Mouse (Mus musculus) cerebral cortex, adult 2 months (tissue): ENCODE data around the gene Bpifb9b.

Experiments
- WGBS: fragments of 180-500 bp; shearing (Covaris S2); methylation state at CpG from one replicate; pipeline ENCODE4 v1.1.7; 2018; 5-methylcytosine and 5-hydroxymethylcytosine counted together

Gene Bpifb9b

DNA sequence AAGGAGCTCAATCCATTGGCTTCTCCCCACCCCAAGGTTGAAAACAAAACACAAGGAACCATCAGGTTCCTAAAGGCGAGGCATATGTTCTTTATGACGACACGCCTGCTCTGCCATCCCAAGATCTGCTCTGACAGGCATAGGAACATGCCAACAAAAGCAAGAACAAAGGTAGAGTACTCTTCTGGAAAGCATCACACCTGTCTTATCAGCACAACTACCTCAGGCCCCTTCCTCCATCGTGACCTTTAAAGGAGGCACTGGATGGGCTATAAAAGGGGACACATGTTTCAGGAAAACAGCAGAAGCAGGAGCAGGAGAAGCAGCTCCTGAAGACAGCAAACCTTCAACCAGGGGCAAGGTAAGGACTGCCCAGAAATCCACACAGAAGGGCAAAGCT, at the start of gene Bpifb9b:
TSS of gene Bpifb9b (plus strand) at position 301 of the 400 bp plus-strand sequence.
- WGBS = 92% methylated on average over 4 of the region's 4 CpGs

GRCm38 (mm10) chr2:154257554-154257953, 49.5 kb upstream of the Bpifb9b start, which contains the start of gene Bpifb9a:
Bpifb9a (plus strand) TSS chr2:154257854.
- 86% methylated on average over 5 of the region's 5 CpGs for WGBS

GRCm38 (mm10) chr2:154264397-154264796, 42.6 kb upstream of the Bpifb9b start:
- WGBS = 86% methylated on average over 3 of the region's 3 CpGs

GRCm38 (mm10) chr2:154291866-154292265, 15.2 kb upstream of the Bpifb9b start:
- WGBS = 86% methylated on average over 3 of the region's 3 CpGs

GRCm38 (mm10) chr2:154292833-154293232, 14.2 kb upstream of the Bpifb9b start:
- WGBS = 85% methylated on average over 1 of the region's 1 CpGs

DNA sequence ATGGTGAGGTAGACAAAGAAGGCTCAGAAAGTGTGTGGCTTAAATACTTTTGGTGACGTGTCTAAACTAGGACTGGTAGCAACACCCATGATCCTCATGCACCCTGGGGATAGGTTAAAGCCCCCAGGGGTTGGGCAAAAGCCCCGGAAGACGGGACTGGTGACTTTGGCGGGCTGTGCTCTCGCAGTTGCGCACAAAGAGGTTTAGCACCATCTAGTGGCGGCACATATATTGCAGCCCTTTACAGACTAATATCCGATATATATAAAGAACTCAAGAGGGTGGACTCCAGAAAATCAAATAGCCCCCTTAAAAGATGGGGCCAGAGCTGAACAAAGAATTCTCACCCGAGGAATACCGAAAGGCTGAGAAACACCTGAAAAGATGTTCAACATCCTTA, 12.3 kb upstream of the Bpifb9b start:
- WGBS = 6% methylated on average over 10 of the region's 10 CpGs

- 42% methylated on average over 1 of the region's 1 CpGs for WGBS
Observed at GRCm38 (mm10) chr2:154300496-154300895, 6.5 kb upstream of the Bpifb9b start.

DNA sequence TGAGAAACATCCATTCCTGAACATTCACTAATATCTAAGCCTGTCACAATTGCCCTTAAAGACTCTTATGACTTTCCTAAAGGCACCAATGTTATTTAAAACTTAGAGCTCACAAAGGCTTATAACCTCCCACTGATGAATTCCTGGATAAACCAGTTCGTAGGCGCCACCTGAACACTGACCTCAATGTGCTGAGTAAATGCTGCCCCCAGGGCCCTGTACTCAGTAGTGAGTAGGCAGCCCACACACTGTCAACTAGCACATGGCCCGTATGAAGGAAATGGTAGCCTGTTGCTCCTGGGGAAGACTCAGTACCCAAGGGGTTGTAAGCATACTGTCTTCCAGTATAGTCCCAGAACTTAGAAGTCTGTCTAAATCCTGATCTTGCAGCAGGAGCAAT, 5.3 kb upstream of the Bpifb9b start:
- WGBS = 93% methylated on average over 3 of the region's 3 CpGs

DNA sequence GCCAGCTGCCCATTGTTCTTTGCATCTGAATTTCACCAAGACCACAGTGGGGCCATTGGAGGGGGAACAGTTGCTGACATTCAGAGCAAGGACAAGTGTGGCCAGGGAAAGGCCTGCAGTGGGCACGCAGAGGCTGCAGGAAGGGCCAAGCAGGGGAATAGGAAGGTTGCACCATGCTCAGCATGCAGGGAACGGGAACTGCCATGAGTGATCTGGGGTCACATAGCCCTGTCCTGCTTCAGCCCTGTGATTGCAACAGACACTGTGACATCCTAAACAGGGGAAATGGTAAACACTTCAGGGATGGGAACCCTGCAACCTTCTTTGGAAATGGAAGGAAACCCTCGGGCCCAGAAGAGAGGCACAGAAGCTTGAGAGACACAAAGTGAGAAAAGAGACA, 2.4 kb upstream of the Bpifb9b start:
- WGBS = 73% methylated on average over 1 of the region's 3 CpGs

DNA sequence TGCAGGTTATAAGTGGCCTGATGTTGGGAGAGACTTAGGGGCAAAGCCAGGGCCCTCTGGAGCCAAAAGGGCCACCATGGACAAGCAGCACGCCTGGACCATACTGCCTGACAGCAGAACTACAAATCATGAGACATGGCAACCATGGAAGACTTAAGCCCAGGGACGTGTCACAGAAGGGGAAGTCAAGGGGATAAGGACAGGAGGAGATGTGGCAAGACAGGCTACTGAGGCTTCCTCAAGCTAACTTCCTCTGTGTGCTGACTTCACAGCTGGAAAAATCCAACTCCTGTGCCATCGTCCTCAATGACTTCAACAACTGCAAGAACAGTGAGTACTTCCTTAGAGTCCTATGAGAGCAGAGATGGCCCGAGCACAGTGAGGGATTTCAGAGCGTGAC, 6.7 kb downstream of the Bpifb9b start:
- WGBS = 85% methylated on average over 5 of the region's 5 CpGs

DNA sequence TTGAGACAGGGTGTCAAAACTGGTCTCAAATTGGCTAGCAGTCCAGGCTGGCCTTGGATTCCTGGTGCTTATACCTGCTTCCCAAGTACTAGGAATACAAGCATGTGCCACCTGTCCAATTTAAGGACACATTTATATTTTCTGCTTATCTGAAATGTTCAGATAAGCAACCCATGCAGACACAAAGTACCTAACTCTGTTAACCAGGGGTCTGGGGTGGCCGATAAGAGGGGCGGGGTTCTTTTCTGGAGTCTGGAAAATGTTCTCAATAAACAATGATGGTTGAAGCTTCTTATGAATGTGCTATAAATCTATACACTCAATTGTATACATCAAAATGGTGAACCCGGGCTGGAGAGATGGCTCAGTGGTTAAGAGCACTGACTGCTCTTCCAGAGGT, 19.8 kb downstream of the Bpifb9b start:
- 87% methylated on average over 3 of the region's 3 CpGs for WGBS

DNA sequence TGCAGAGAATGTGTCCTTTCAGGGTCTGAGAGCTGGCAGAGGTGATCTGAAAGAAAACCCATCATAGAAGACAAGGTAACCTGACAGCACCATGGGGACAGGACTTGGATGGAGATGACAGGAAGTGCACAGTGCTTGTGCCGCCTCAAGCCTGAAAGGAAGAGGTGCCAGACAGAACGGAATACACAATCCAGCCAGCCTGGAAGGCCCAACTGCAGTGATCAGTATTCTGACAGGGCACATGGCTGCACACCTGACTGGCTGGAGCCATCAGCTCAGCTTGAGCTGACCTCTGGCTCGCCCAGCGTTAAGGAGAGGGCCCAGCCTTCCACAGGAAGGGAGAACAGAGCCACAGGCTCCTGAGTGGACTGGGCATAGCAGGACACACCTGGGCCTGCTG, 28.5 kb downstream of the Bpifb9b start:
- WGBS = 87% methylated on average over 4 of the region's 4 CpGs

DNA sequence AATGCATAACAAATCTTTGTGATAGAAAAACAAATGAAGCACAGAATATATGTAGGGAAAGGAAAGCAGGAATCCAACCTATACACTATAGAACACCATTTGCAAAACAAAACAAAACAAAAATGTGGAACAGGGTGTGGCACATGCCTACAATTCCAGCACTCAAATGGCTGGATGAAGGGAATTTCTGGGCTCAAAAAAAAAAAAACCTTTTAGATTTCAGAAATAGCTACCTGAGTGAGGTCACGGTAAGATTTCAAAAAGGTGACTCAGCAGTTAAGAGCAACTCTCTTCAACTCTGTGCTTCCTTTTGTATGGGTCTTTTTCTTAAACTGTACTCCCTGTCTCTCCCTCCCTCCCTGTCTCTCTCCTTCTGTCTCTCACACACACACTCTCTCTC, 31.1 kb downstream of the Bpifb9b start:
- WGBS = 83% methylated on average over 1 of the region's 1 CpGs

- WGBS = 92% methylated on average over 2 of the region's 2 CpGs
Observed at GRCm38 (mm10) chr2:154339356-154339755, 32.3 kb downstream of the Bpifb9b start.

DNA sequence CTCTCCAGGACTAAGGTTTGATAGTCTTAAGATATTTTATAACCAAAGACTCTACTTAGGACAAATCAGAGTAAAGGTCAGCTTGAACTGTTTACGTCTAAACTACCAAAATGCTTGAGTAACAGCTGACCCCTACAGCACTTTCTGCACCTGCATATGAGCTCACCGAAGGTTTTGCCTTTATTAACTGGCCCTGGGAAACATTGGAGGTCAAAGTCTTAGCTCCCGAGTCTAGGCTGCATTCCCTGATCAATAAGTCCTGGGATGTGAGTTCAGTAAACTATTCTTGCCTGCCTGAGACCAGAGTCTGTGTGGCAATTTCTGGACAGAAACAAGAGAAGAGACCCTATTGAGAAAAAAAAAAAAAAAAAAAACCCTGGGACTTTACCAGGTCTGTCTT, 41.1 kb downstream of the Bpifb9b start:
- WGBS = 94% methylated on average over 3 of the region's 3 CpGs

GRCm38 (mm10) chr2:154354000-154354425, 47.0 kb downstream of the Bpifb9b start:
- 82% methylated on average over 15 of the region's 19 CpGs for WGBS

GRCm38 (mm10) chr2:154367510-154367909, 60.5 kb downstream of the Bpifb9b start:
- 56% methylated on average over 1 of the region's 1 CpGs for WGBS
